Mouse (Mus musculus) lung, embryonic 16.5 days (tissue): Measurements from ENCODE around the gene Nat8f5. TPM values are rescaled to one million over a fixed set of nuclear protein-coding genes. Genes with fewer than 3 reads are reported as not detected.

ENCODE experiments used
- microRNA-seq: library from miRNA; unstranded; fragments of <30 nt; microRNA quantifications from one replicate; pipeline ENCODE4, GENCODE M21; 2016
- polyA plus RNA-seq: library from polyadenylated mRNA; unstranded; fragments of >200 nt; fragmentation: Nextera tagmentation; extraction: Ambion mirVana; gene quantifications from 2 replicates; pipeline ENCODE4 v1.2.1, GENCODE M21; 2015

Nat8f5 gene
- polyA plus RNA-seq, 1 experiment from 2014 or later: not detected

Small RNA genes lying within 50 kb of the gene (microRNA-seq; reads per million reads assigned to microRNA genes)
- not detected for gene Mir6375

Other genes with a start within 250 kb of the Nat8f5 start
- 5.1 TPM in 2 replicates for gene Alms1, start 233.4 kb downstream of the Nat8f5 start, polyA plus RNA-seq
- not detected in 2 replicates for gene Nat8f7, start 107.8 kb downstream of the Nat8f5 start, polyA plus RNA-seq
- gene Nat8f3, start 55.2 kb downstream of the Nat8f5 start, polyA plus RNA-seq: not detected in 2 replicates
- not detected in 2 replicates for gene Nat8f6, start within 50 bp of the Nat8f5 start, polyA plus RNA-seq
- gene Nat8, start 11.1 kb upstream of the Nat8f5 start, polyA plus RNA-seq: not detected in 2 replicates
- gene Nat8f2, start 48.2 kb upstream of the Nat8f5 start, polyA plus RNA-seq: not detected in 2 replicates
- gene Nat8f4, start 83.9 kb upstream of the Nat8f5 start, polyA plus RNA-seq: 5.3 and 6.2 TPM in 2 replicates
- 27.2 and 33.8 TPM in 2 replicates for gene Tprkb, start 90.9 kb upstream of the Nat8f5 start, polyA plus RNA-seq
- gene Nat8f1, start 94.7 kb upstream of the Nat8f5 start, polyA plus RNA-seq: 4.8 and 6.4 TPM in 2 replicates
- 45.1 and 48.7 TPM in 2 replicates for gene Dusp11, start 140.7 kb upstream of the Nat8f5 start, polyA plus RNA-seq
- not detected in 2 replicates for gene Figla, start 195.2 kb upstream of the Nat8f5 start, polyA plus RNA-seq
- gene Add2, start 207.7 kb upstream of the Nat8f5 start, polyA plus RNA-seq: 3.3 and 3.4 TPM in 2 replicates